Mouse (Mus musculus) bone marrow macrophage, adult 2 months (primary cell): ENCODE measurements around the gene Asic1. TPM values are rescaled to one million over a fixed set of nuclear protein-coding genes. Genes with fewer than 3 reads are reported as not detected.

ENCODE experiments used
- H3K27ac ChIP-seq: 2 replicates; pipeline ENCODE4 v1.5.1; 2012; ENCODE audit warnings: low read depth, low read length; ENCODE audit not compliant: insufficient read depth
- H3K4me1 ChIP-seq: 2 replicates; pipeline ENCODE4 v1.6.1; 2012; ENCODE audit warnings: low read length; ENCODE audit not compliant: control insufficient read depth, insufficient read depth
- H3K4me3 ChIP-seq: 2 replicates; pipeline ENCODE4 v1.5.1; 2012; ENCODE audit warnings: mild to moderate bottlenecking, low read length, moderate library complexity; ENCODE audit not compliant: insufficient read depth
- CTCF ChIP-seq: IDR thresholded peaks from 2 replicates; pipeline ENCODE4 v1.5.1; 2012; ENCODE audit warnings: low read depth, mild to moderate bottlenecking, low read length, moderate library complexity
- POLR2A ChIP-seq: IDR thresholded peaks from 2 replicates; pipeline ENCODE4 v1.6.1; 2012; ENCODE audit warnings: mild to moderate bottlenecking, low read depth, low read length, borderline replicate concordance
- polyA plus RNA-seq: library from polyadenylated mRNA; stranded (reverse); fragments of >200 nt; gene quantifications from 2 replicates; pipeline ENCODE4 v1.2.4, GENCODE M21; 2012; ENCODE audit not compliant: missing spikeins, insufficient read depth, insufficient read length

The Asic1 gene
- polyA plus RNA-seq, 1 experiment: not detected

DNA sequence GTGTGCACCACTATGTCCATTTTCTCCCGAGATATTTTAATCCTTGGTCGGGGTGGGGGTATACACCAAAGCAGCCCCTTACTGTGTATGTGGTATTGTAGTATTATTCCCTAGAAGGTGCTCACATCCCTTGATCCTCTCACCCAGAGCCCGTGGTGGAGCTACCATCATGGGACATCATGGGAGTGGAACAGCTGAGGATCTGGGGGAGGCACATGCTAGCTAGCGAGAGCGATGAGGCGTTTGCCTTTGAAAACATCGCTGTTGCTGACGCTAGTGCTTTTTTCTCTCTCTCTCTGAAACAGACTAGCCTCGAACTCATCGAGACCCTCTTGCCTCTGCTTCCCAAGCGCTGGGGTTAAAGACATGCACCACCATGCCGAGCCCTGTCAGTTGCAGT is 46.6 kb downstream of the Asic1 start:
- TF ChIP-seq CTCF: no peak
- no peak for TF ChIP-seq POLR2A
- peaks cover 16% of the 10 kb centered on the region for H3K4me1 ChIP-seq
- no peak overlapping the region for H3K27ac ChIP-seq
- no peak overlapping the region for H3K4me3 ChIP-seq

DNA sequence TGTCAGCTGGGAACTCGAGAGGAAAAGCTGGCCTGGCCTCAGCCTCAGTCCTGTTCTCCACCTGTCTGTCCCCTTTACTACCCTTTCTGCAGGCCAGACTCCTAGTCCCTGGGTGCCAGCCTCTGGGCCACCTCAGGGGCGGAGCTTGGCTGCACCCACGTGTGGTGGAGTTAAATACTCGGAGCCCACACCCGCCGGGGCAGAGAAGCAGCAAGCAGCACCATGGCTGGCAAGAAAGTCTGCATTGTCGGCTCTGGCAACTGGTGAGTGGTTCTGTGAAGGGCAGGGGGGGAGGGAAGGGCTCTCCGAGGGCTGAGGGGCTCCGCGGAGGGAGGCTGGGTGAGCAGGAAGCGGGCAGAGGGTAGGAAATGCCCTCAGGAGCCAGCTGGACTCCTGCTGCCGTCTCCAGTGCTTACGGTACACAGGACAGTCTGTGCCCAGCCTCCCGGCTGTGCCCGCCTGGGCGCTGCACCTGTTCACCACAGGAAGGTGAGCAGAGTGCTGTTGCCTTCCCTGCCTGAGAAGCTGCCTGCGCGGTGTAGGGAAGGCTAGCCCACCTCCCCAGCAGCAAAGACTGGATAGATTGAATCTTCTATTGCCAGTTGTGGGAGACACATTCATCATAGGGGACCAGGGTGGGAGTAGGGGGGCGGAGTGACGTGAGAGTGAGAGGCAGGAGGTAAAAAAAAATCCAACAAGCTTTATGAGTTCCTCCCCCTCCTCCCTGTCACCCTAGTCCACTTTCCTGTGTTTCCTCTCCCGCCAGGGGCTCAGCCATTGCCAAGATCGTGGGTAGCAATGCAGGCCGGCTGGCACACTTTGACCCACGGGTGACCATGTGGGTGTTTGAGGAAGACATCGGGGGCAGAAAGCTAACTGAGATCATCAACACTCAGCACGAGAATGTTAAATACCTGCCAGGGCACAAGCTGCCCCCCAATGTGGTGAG is 47.5 kb downstream of the Asic1 start, which contains the start of gene Gpd1:
Gene Gpd1, plus strand, starts transcription at position 130 of the 949 bp plus-strand sequence.
- H3K27ac ChIP-seq: no peak within 1 kb of the TSS
- H3K4me3 ChIP-seq: no peak within 1 kb of the TSS
- TF ChIP-seq POLR2A: no peak
- TF ChIP-seq CTCF: no peak
- peaks cover 24% of the 10 kb centered on the region for H3K4me1 ChIP-seq

DNA sequence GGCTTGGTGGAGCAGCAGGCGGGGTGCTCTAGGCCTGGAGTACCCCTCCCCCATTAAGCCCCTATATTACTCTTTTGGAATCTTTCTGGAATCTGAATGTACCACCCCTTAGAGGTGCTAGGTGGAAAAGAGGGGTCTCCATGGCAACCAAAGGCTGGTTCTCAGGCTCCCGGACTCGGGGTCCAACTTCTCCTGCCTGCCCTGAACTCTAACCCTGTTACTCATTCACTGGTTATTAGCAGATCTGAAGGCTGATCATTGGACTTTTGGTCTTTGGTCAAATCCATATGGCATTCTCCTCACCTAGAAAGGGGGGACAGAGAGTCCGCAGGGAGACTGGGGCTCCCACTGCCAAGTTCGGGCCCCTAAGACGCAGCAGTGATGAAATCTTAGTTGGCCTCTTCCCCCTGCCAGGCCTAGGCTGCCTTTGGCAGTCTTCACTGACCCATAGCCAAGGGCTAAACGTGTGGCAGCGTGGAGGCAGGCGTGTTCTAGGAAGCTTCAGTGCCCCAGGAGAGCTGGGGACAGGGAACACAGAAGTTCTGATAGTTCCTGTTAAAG is 48.4 kb downstream of the Asic1 start:
- Histone ChIP-seq H3K27ac (no peak overlapping the region), H3K4me3 (no peak overlapping the region)

DNA sequence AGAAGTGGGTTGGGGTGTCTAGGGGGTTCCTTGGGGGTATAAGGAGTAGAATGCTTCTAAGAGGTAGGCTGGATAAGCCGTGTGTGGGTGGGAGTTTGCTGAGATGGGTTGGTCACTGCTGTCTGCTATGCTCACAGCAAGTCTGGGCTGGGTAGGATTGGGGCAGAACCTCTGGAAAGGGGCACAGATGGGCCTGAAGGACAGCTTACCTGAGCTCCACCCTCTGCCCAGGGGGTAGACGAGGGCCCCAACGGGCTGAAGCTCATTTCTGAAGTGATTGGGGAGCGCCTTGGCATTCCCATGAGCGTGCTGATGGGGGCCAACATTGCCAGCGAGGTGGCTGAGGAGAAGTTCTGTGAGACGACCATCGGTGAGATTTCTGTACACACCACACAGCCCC is 49.7 kb downstream of the Asic1 start:
- no peak overlapping the region for H3K4me3 ChIP-seq
- H3K27ac ChIP-seq: no peak overlapping the region
- peaks cover 33% of the 10 kb centered on the region for H3K4me1 ChIP-seq

More for the DNA sequence above, 48.4 kb downstream of the Asic1 start:
- TF ChIP-seq POLR2A (no peak), CTCF (no peak)
- peaks cover 33% of the 10 kb centered on the region for H3K4me1 ChIP-seq

DNA sequence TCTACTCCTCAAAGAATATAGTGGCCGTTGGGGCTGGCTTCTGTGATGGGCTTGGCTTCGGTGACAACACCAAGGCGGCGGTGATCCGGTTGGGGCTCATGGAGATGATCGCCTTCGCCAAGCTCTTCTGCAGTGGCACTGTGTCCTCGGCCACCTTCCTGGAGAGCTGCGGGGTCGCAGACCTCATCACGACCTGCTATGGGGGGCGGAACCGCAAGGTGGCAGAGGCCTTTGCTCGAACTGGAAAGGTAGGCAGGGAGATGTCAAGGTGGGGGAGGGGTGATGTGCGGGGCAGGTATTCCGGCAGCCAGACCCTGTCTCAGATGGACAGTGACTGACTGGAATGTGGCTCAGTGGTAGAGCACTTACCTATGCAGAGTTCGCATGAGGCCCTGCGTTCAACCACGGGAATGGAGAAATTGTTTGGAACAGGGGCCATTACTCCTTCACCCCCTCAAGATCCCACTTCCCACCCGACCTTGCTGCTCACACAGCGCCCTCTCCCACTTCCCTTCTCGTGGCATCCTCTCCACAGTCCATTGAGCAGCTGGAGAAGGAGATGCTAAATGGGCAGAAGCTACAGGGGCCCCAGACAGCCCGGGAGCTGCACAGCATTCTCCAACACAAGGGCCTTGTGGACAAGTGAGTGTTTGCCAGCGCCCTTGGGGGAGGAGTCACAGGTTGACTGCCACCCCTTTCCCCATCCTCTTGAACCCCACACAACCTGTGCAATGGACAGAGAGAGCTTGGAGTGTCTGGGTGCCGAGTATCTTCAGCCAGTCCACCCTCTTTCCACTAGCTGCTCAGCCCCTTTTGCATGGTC is 52.0 kb downstream of the Asic1 start:
- H3K27ac ChIP-seq: no peak overlapping the region
- H3K4me1 ChIP-seq: peaks cover 20% of the 10 kb centered on the region
- H3K4me3 ChIP-seq: no peak overlapping the region
- TF ChIP-seq POLR2A: no peak
- no peak for TF ChIP-seq CTCF

More for the DNA sequence above, 49.7 kb downstream of the Asic1 start:
- no peak for TF ChIP-seq POLR2A

DNA sequence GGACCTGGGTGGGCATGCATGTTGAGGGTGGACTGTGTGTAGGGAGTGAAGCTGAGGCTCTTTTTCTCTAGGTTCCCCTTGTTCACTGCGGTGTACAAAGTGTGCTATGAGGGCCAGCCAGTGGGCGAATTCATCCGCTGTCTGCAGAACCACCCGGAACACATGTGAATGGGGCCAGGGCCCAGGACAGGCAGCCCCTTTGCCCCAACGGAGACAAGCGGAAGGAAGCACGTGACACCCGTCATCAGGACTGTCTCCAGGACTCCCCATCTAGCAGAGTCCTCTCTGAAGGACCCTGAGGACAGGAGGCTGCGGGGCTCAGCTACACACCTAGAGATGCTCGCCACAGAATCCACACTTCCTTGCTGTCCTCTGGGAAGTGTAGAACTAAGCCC is 52.9 kb downstream of the Asic1 start:
- TF ChIP-seq POLR2A (no peak), CTCF (no peak)
- H3K4me1 ChIP-seq: peaks cover 20% of the 10 kb centered on the region
- peak overlapping the region; percentile 95 for H3K27ac ChIP-seq
- peak overlapping the region; percentile 48 for H3K4me3 ChIP-seq

DNA sequence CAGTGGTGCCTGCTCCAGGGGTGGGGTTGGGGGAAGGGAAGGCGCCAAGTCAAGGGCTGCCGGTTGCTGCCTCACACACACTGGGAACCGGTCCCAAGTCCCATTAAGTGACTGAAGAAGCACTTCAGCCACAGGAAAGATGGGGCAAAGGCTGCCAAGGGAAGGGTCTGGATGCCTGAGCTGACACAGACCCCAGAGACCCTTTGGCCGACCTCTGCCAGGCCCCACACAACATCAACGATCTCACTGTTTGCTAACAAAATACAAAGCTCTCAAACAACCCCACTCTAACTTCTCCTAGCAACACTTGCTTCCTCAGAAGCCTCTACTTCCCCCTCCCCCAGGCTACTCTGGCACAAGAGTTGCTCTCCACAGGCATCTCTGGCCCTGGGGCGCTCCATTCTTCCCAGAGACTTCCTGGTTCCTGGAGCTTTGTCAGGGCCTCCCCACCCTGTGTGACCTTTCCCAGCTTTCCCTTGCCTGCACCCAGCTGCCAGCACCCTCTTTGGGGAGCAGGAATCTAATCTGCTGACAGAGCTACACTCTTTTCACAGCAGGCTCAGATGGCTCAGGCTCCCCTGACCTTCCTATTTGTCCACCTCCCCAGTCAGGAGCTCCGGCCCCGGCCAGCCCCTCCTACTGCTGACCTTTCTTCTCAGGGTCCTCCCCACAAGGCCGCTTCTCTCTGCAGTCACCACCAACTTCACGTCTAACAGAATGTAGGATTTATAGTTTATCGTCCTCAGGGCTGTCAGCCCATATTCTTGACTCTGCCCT is 53.5 kb downstream of the Asic1 start:
- Histone ChIP-seq H3K27ac (peak overlapping the region; percentile 95), H3K4me1 (peaks cover 20% of the 10 kb centered on the region), H3K4me3 (peak overlapping the region; percentile 52)
- TF ChIP-seq POLR2A (no peak), CTCF (no peak)

DNA sequence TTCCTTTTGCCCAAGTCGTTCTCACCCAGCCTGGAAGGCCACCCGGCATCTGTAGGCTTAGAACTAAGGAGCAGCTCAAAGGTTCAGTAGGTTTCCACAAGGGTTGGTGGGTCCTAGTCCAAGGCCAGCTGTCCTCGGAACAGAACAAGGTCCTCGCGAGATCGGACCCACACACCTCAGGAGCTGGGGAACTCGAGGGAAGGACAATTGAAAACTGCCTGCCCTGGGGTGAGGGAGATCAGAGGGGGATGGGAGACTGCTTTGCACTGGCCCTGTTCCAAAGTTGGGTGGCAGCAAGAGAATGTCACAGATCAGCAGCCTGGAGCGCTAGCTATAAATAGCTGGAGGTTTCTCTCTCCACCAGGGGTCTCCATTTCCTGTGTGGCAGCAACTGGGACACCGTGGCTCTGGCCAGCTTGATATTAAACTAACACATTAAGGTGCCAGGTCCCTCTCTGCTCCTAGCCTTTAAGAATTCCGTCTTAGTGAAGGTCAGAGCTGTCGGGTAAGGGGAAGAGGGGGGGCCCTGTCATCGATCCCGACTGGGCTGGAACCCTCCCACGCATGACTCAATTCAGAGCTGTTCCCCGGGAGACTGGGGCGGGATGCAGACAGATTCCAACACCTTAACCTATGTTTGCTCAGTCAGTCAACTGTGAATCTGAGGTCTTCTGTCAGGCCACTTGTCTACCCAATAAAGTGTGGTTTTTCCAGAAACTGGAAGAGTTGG is 54.3 kb downstream of the Asic1 start:
- H3K27ac ChIP-seq: peak overlapping the region; percentile 95
- H3K4me3 ChIP-seq: peak overlapping the region; percentile 52
- H3K4me1 ChIP-seq: peaks cover 20% of the 10 kb centered on the region
- TF ChIP-seq CTCF (peak; percentile 22; the same call in 1 of the 2 replicates), POLR2A (no peak)
